Mouse (Mus musculus): ENCODE measurements around the gene Gjb1. TPM values are rescaled to one million over a fixed set of nuclear protein-coding genes. Genes with fewer than 3 reads are reported as not detected.

The Gjb1 gene
- total and polyA plus RNA-seq, 3 experiments = 0.12 TPM; not detected in 2

- Histone ChIP-seq H3K27me3 (ENCODE audit: control insufficient read depth, insufficient read depth, low read length) (no peaks in the 10 kb centered on the region), H3K79me2 (replicated peaks; ENCODE audit: control insufficient read depth, insufficient read depth, low read length) (no peaks in the 10 kb centered on the region), H3K4me3 (no peak overlapping the region), H3K36me3 (ENCODE audit: control insufficient read depth, insufficient read depth, low read length) (no peaks in the 10 kb centered on the region), H3K4me1 (ENCODE audit: control insufficient read depth, insufficient read depth, low read length) (no peaks in the 10 kb centered on the region), H3K9ac (ENCODE audit: low read depth, low read length) (no peak overlapping the region), H3K27ac (no peak overlapping the region)
- intact Hi-C loops (cut with DNase I) = no loop called here
- WGBS = 80% methylated on average over 3 of the region's 3 CpGs
- no peak for TF ChIP-seq POLR2A (IDR thresholded peaks at IDR 0.05; ENCODE audit: insufficient read depth, low read depth, low read length)
- no peak for TF ChIP-seq EP300 (IDR thresholded peaks at IDR 0.05; ENCODE audit: insufficient read depth, low read depth, low read length)
- no peak for TF ChIP-seq CTCF (IDR thresholded peaks at IDR 0.05)
- DNase-seq = no peak
Observed at GRCm38 (mm10) chrX:101370573-101370972, 5.6 kb upstream of the Gjb1 start.

- Histone ChIP-seq H3K27ac (no peak overlapping the region), H3K4me1 (ENCODE audit: control insufficient read depth, insufficient read depth, low read length) (no peaks in the 10 kb centered on the region), H3K79me2 (replicated peaks; ENCODE audit: control insufficient read depth, insufficient read depth, low read length) (no peaks in the 10 kb centered on the region), H3K27me3 (ENCODE audit: control insufficient read depth, insufficient read depth, low read length) (no peaks in the 10 kb centered on the region), H3K36me3 (ENCODE audit: control insufficient read depth, insufficient read depth, low read length) (no peaks in the 10 kb centered on the region), H3K9ac (ENCODE audit: low read depth, low read length) (no peak overlapping the region), H3K4me3 (no peak overlapping the region)
- 77% methylated on average over 5 of the region's 5 CpGs for WGBS
- intact Hi-C loops (cut with DNase I) = no loop called here
- DNase-seq = no peak
- TF ChIP-seq CTCF (IDR thresholded peaks at IDR 0.05) (no peak), EP300 (IDR thresholded peaks at IDR 0.05; ENCODE audit: insufficient read depth, low read depth, low read length) (no peak), POLR2A (IDR thresholded peaks at IDR 0.05; ENCODE audit: insufficient read depth, low read depth, low read length) (no peak)
Observed at GRCm38 (mm10) chrX:101372946-101373345, 3.2 kb upstream of the Gjb1 start.

GRCm38 (mm10) chrX:101377076-101377475, 898 bp downstream of the Gjb1 start:
- no peak for DNase-seq
- H3K79me2 ChIP-seq (replicated peaks; ENCODE audit: control insufficient read depth, insufficient read depth, low read length) = no peaks in the 10 kb centered on the region
- no peak overlapping the region for H3K9ac ChIP-seq (ENCODE audit: low read depth, low read length)
- WGBS = 52% methylated on average over 4 of the region's 4 CpGs
- intact Hi-C loops (cut with DNase I) = no loop called here
- no peak for TF ChIP-seq EP300 (IDR thresholded peaks at IDR 0.05; ENCODE audit: insufficient read depth, low read depth, low read length)
- TF ChIP-seq CTCF (IDR thresholded peaks at IDR 0.05) = no peak
- no peak for TF ChIP-seq POLR2A (IDR thresholded peaks at IDR 0.05; ENCODE audit: insufficient read depth, low read depth, low read length)
- H3K27ac ChIP-seq = no peak overlapping the region
- H3K4me3 ChIP-seq = no peak overlapping the region
- no peaks in the 10 kb centered on the region for H3K27me3 ChIP-seq (ENCODE audit: control insufficient read depth, insufficient read depth, low read length)
- no peaks in the 10 kb centered on the region for H3K36me3 ChIP-seq (ENCODE audit: control insufficient read depth, insufficient read depth, low read length)
- H3K4me1 ChIP-seq (ENCODE audit: control insufficient read depth, insufficient read depth, low read length) = no peaks in the 10 kb centered on the region

- no peak for DNase-seq
- WGBS = 55% methylated on average over 1 of the region's 1 CpGs
- no peak for TF ChIP-seq POLR2A (IDR thresholded peaks at IDR 0.05; ENCODE audit: insufficient read depth, low read depth, low read length)
- TF ChIP-seq EP300 (IDR thresholded peaks at IDR 0.05; ENCODE audit: insufficient read depth, low read depth, low read length) = no peak
- TF ChIP-seq CTCF (IDR thresholded peaks at IDR 0.05) = no peak
- H3K4me1 ChIP-seq (ENCODE audit: control insufficient read depth, insufficient read depth, low read length) = no peaks in the 10 kb centered on the region
- no peaks in the 10 kb centered on the region for H3K36me3 ChIP-seq (ENCODE audit: control insufficient read depth, insufficient read depth, low read length)
- no peak overlapping the region for H3K9ac ChIP-seq (ENCODE audit: low read depth, low read length)
- H3K27ac ChIP-seq = no peak overlapping the region
- intact Hi-C loops (cut with DNase I) = no loop called here
- peaks cover 3% of the 10 kb centered on the region; the same call in 1 of the 2 replicates for H3K27me3 ChIP-seq (ENCODE audit: control insufficient read depth, insufficient read depth, low read length)
- H3K79me2 ChIP-seq (replicated peaks; ENCODE audit: control insufficient read depth, insufficient read depth, low read length) = no peaks in the 10 kb centered on the region
- H3K4me3 ChIP-seq = no peak overlapping the region
Observed at GRCm38 (mm10) chrX:101379744-101380143, 3.6 kb downstream of the Gjb1 start.

GRCm38 (mm10) chrX:101383455-101383854, 7.3 kb downstream of the Gjb1 start:
- DNase-seq = no peak
- no peak overlapping the region for H3K9ac ChIP-seq (ENCODE audit: low read depth, low read length)
- H3K4me1 ChIP-seq (ENCODE audit: control insufficient read depth, insufficient read depth, low read length) = no peaks in the 10 kb centered on the region
- intact Hi-C loops (cut with DNase I) = no loop called here
- H3K4me3 ChIP-seq = no peak overlapping the region
- 42% methylated on average over 18 of the region's 18 CpGs for WGBS
- peaks cover 4% of the 10 kb centered on the region; the same call in 1 of the 2 replicates for H3K27me3 ChIP-seq (ENCODE audit: control insufficient read depth, insufficient read depth, low read length)
- H3K79me2 ChIP-seq (replicated peaks; ENCODE audit: control insufficient read depth, insufficient read depth, low read length) = no peaks in the 10 kb centered on the region
- no peaks in the 10 kb centered on the region for H3K36me3 ChIP-seq (ENCODE audit: control insufficient read depth, insufficient read depth, low read length)
- H3K27ac ChIP-seq = no peak overlapping the region
- TF ChIP-seq CTCF (IDR thresholded peaks at IDR 0.05) = no peak
- no peak for TF ChIP-seq EP300 (IDR thresholded peaks at IDR 0.05; ENCODE audit: insufficient read depth, low read depth, low read length)
- no peak for TF ChIP-seq POLR2A (IDR thresholded peaks at IDR 0.05; ENCODE audit: insufficient read depth, low read depth, low read length)

- TF ChIP-seq EP300 (IDR thresholded peaks at IDR 0.05; ENCODE audit: insufficient read depth, low read depth, low read length) (no peak), POLR2A (IDR thresholded peaks at IDR 0.05; ENCODE audit: insufficient read depth, low read depth, low read length) (no peak), CTCF (IDR thresholded peaks at IDR 0.05) (no peak)
- no peak overlapping the region for H3K27ac ChIP-seq
- no peak overlapping the region for H3K9ac ChIP-seq (ENCODE audit: low read depth, low read length)
- H3K4me3 ChIP-seq = no peak overlapping the region
- DNase-seq = no peak
- 24% methylated on average over 32 of the region's 32 CpGs for WGBS
- peaks cover 4% of the 10 kb centered on the region; the same call in 1 of the 2 replicates for H3K27me3 ChIP-seq (ENCODE audit: control insufficient read depth, insufficient read depth, low read length)
- H3K79me2 ChIP-seq (replicated peaks; ENCODE audit: control insufficient read depth, insufficient read depth, low read length) = no peaks in the 10 kb centered on the region
- intact Hi-C loops (cut with DNase I) = no loop called here
- no peaks in the 10 kb centered on the region for H3K4me1 ChIP-seq (ENCODE audit: control insufficient read depth, insufficient read depth, low read length)
- no peaks in the 10 kb centered on the region for H3K36me3 ChIP-seq (ENCODE audit: control insufficient read depth, insufficient read depth, low read length)
Observed at GRCm38 (mm10) chrX:101384439-101385137, 8.4 kb downstream of the Gjb1 start.
